Mouse (Mus musculus) testis, adult 2 months (tissue): ENCODE measurements around the gene Sla2.

Source experiments
- CTCF ChIP-seq: fragments of 200-500 bp; IDR thresholded peaks from 2 replicates; pipeline ENCODE4 v1.5.1; 2012; ENCODE audit warnings: low read depth, mild to moderate bottlenecking, inconsistent platforms, low read length, moderate library complexity; ENCODE audit not compliant: control insufficient read depth, insufficient read depth, insufficient replicate concordance
- POLR2A ChIP-seq: fragments of 200-500 bp; IDR thresholded peaks from 2 replicates; pipeline ENCODE4 v1.6.1; 2012; ENCODE audit warnings: low read depth, mild to moderate bottlenecking, inconsistent platforms, low read length, moderate library complexity; ENCODE audit not compliant: control insufficient read depth

DNA sequence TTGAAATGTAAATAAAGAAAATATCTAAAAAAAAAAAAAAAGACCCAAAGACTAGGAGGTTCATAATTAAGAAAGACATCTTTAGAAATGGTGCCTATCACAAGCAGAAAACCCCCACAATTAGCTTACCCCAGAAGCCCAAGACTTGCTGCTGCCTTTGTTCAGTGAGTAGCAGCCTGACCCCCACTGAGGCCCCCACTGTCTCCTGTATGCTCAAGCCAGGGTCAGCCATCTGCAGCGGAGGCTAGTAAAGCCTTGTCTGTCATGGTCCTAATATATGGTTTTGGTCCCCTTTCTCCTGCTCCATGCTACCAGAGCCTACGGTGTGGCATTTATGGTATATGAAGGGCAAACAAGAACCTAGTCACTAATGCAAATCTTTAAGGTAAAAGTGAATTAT lies 14.4 kb upstream of the Sla2 start:
- no peak for TF ChIP-seq CTCF
- TF ChIP-seq POLR2A: no peak
